Mouse (Mus musculus): ENCODE data around the gene Mdfic. TPM values are rescaled to one million over a fixed set of nuclear protein-coding genes. Genes with fewer than 3 reads are reported as not detected.

Mdfic gene
- polyA plus RNA-seq, 1 experiment from 2014 or later, result 2.1 TPM

DNA sequence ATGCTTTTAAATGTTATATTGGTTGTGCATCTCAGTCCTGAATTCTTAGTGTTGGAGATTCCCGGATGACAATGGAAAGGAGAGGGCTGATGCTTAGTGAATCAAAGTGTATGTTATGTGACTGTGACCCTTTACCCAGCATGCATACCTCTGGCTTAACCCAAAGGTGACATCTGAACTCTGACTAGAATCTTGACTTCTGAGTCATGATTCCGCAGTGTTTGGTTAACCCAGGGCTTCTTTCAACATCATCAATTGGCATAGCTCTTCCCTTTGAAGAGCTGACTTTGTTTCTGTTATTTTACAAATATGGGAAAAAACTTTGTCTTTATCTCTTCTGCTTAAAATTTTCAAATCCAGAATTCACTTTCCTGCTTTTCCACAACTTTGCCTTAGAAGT lies 30.9 kb downstream of the Mdfic start:
- H3K4me2 ChIP-seq (ENCODE audit: low read depth, low read length), result no peak overlapping the region
- no peaks in the 10 kb centered on the region for H3K36me3 ChIP-seq (replicated peaks; ENCODE audit: insufficient read depth, low read length)
- H3K9ac ChIP-seq (replicated peaks), result no peak overlapping the region
- H3K4me3 ChIP-seq (ENCODE audit: low read depth, low read length), result no peak overlapping the region
- H3K27me3 ChIP-seq (ENCODE audit: insufficient read depth, low read length), result no peaks in the 10 kb centered on the region
- no peaks in the 10 kb centered on the region; the same call in 1 of the 2 replicates for H3K4me1 ChIP-seq (ENCODE audit: insufficient read depth)
- H3K27ac ChIP-seq (ENCODE audit: low read depth), result no peak overlapping the region
- no peaks in the 10 kb centered on the region for H3K9me3 ChIP-seq (ENCODE audit: low read length)
- TF ChIP-seq CTCF (IDR thresholded peaks at IDR 0.05; ENCODE audit: low read depth) (no peak), EP300 (IDR thresholded peaks at IDR 0.05; ENCODE audit: low read depth) (no peak)
- WGBS (ENCODE audit: insufficient replicate concordance), result 54% methylated on average over 2 of the region's 2 CpGs
- DNase-seq (no peak), ATAC-seq (peak; percentile 72)

- H3K4me3 ChIP-seq (ENCODE audit: low read depth, low read length), result no peak overlapping the region
- no peaks in the 10 kb centered on the region for H3K36me3 ChIP-seq (replicated peaks; ENCODE audit: insufficient read depth, low read length)
- 67% methylated on average over 5 of the region's 5 CpGs for WGBS (ENCODE audit: insufficient replicate concordance)
- H3K27me3 ChIP-seq (ENCODE audit: insufficient read depth, low read length), result no peaks in the 10 kb centered on the region
- H3K9ac ChIP-seq (replicated peaks), result no peak overlapping the region
- no peak for ATAC-seq
- TF ChIP-seq EP300 (IDR thresholded peaks at IDR 0.05; ENCODE audit: low read depth) (no peak), CTCF (IDR thresholded peaks at IDR 0.05; ENCODE audit: low read depth) (no peak)
- H3K4me2 ChIP-seq (ENCODE audit: low read depth, low read length), result no peak overlapping the region
- no peak for DNase-seq
- no peaks in the 10 kb centered on the region; the same call in 1 of the 2 replicates for H3K4me1 ChIP-seq (ENCODE audit: insufficient read depth)
- H3K9me3 ChIP-seq (ENCODE audit: low read length), result no peaks in the 10 kb centered on the region
- no peak overlapping the region for H3K27ac ChIP-seq (ENCODE audit: low read depth)
These were observed 31.7 kb downstream of the Mdfic start for GRCm38 (mm10) chr6:15752160-15752559.

DNA sequence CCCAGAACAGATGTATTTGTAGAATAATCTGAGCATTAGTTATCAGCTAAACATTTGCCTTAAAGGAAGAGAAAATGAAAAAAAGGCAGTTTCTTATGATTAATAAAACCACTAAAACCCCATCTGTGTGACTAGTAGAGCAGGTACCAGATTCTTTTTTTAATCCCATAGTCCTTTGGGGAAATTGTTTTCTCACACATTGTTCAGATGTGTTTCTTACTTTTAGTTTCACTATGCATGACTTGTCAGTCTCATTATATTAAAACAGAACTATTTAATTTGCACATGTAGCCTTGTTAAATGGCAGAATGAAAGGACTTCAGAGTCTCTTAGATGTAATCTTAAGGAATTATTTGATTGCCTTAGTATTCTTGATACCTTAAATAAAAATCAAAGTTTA lies 32.7 kb downstream of the Mdfic start:
- Histone ChIP-seq H3K27me3 (ENCODE audit: insufficient read depth, low read length) (no peaks in the 10 kb centered on the region), H3K9me3 (ENCODE audit: low read length) (no peaks in the 10 kb centered on the region), H3K27ac (ENCODE audit: low read depth) (no peak overlapping the region), H3K4me3 (ENCODE audit: low read depth, low read length) (no peak overlapping the region), H3K9ac (replicated peaks) (no peak overlapping the region), H3K36me3 (replicated peaks; ENCODE audit: insufficient read depth, low read length) (no peaks in the 10 kb centered on the region), H3K4me2 (ENCODE audit: low read depth, low read length) (no peak overlapping the region), H3K4me1 (ENCODE audit: insufficient read depth) (no peaks in the 10 kb centered on the region; the same call in 1 of the 2 replicates)
- TF ChIP-seq EP300 (IDR thresholded peaks at IDR 0.05; ENCODE audit: low read depth), result no peak
- TF ChIP-seq CTCF (IDR thresholded peaks at IDR 0.05; ENCODE audit: low read depth), result no peak
- ATAC-seq (no peak), DNase-seq (no peak)

- Histone ChIP-seq H3K4me3 (ENCODE audit: low read depth, low read length) (no peak overlapping the region), H3K4me2 (ENCODE audit: low read depth, low read length) (no peak overlapping the region), H3K27me3 (ENCODE audit: insufficient read depth, low read length) (no peaks in the 10 kb centered on the region), H3K9me3 (ENCODE audit: low read length) (no peaks in the 10 kb centered on the region), H3K36me3 (replicated peaks; ENCODE audit: insufficient read depth, low read length) (no peaks in the 10 kb centered on the region), H3K27ac (ENCODE audit: low read depth) (0 out of 2 replicates have a peak overlapping the region, but pooled peaks have one; percentile 29), H3K9ac (replicated peaks) (no peak overlapping the region), H3K4me1 (ENCODE audit: insufficient read depth) (no peaks in the 10 kb centered on the region)
- no peak for DNase-seq
- peak; percentile 65 for ATAC-seq
- TF ChIP-seq EP300 (IDR thresholded peaks at IDR 0.05; ENCODE audit: low read depth) (no peak), CTCF (IDR thresholded peaks at IDR 0.05; ENCODE audit: low read depth) (no peak)
- 45% methylated on average over 3 of the region's 3 CpGs for WGBS (ENCODE audit: insufficient replicate concordance)
These were observed 37.9 kb downstream of the Mdfic start for GRCm38 (mm10) chr6:15758394-15758793.

- no peak for DNase-seq
- Histone ChIP-seq H3K9me3 (ENCODE audit: low read length) (no peaks in the 10 kb centered on the region), H3K27ac (ENCODE audit: low read depth) (no peak overlapping the region), H3K4me2 (ENCODE audit: low read depth, low read length) (no peak overlapping the region), H3K27me3 (ENCODE audit: insufficient read depth, low read length) (no peaks in the 10 kb centered on the region), H3K9ac (replicated peaks) (no peak overlapping the region), H3K36me3 (replicated peaks; ENCODE audit: insufficient read depth, low read length) (no peaks in the 10 kb centered on the region), H3K4me1 (ENCODE audit: insufficient read depth) (no peaks in the 10 kb centered on the region), H3K4me3 (ENCODE audit: low read depth, low read length) (no peak overlapping the region)
- 76% methylated on average over 6 of the region's 6 CpGs for WGBS (ENCODE audit: insufficient replicate concordance)
- ATAC-seq, result no peak
- TF ChIP-seq EP300 (IDR thresholded peaks at IDR 0.05; ENCODE audit: low read depth) (no peak), CTCF (IDR thresholded peaks at IDR 0.05; ENCODE audit: low read depth) (no peak)
These were observed 40.3 kb downstream of the Mdfic start for GRCm38 (mm10) chr6:15760750-15761149.

- 54% methylated on average over 7 of the region's 7 CpGs for whole genome bisulfite sequencing (ENCODE audit: insufficient replicate concordance)
- no peak overlapping the region for H3K9ac ChIP-seq (replicated peaks)
- no peak overlapping the region for H3K4me2 ChIP-seq (ENCODE audit: low read depth, low read length)
- DNase-seq (no peak), ATAC-seq (no peak)
- no peaks in the 10 kb centered on the region for H3K36me3 ChIP-seq (replicated peaks; ENCODE audit: insufficient read depth, low read length)
- no peak overlapping the region for H3K4me3 ChIP-seq (ENCODE audit: low read depth, low read length)
- no peaks in the 10 kb centered on the region for H3K9me3 ChIP-seq (ENCODE audit: low read length)
- TF ChIP-seq EP300 (IDR thresholded peaks at IDR 0.05; ENCODE audit: low read depth), result no peak
- TF ChIP-seq CTCF (IDR thresholded peaks at IDR 0.05; ENCODE audit: low read depth), result no peak
- H3K4me1 ChIP-seq (ENCODE audit: insufficient read depth), result no peaks in the 10 kb centered on the region
- H3K27me3 ChIP-seq (ENCODE audit: insufficient read depth, low read length), result no peaks in the 10 kb centered on the region
- no peak overlapping the region for H3K27ac ChIP-seq (ENCODE audit: low read depth)
These were observed 43.6 kb downstream of the Mdfic start for GRCm38 (mm10) chr6:15764039-15764438.

GRCm38 (mm10) chr6:15767460-15767859 lies 47.0 kb downstream of the Mdfic start:
- Histone ChIP-seq H3K4me3 (ENCODE audit: low read depth, low read length) (no peak overlapping the region), H3K9ac (replicated peaks) (no peak overlapping the region), H3K27me3 (ENCODE audit: insufficient read depth, low read length) (no peaks in the 10 kb centered on the region), H3K36me3 (replicated peaks; ENCODE audit: insufficient read depth, low read length) (peaks cover 3% of the 10 kb centered on the region; the same call in 1 of the 2 replicates), H3K27ac (ENCODE audit: low read depth) (no peak overlapping the region), H3K4me2 (ENCODE audit: low read depth, low read length) (no peak overlapping the region), H3K9me3 (ENCODE audit: low read length) (no peaks in the 10 kb centered on the region), H3K4me1 (ENCODE audit: insufficient read depth) (no peaks in the 10 kb centered on the region)
- ATAC-seq (no peak), DNase-seq (no peak)
- TF ChIP-seq EP300 (IDR thresholded peaks at IDR 0.05; ENCODE audit: low read depth), result no peak
- 87% methylated on average over 6 of the region's 6 CpGs for WGBS (ENCODE audit: insufficient replicate concordance)
